Mouse (Mus musculus): ENCODE data around the gene Sox5.

Sox5 gene

GRCm38 (mm10) chr6:144716376-144716775 is 65.4 kb downstream of the Sox5 start:
- CTCF ChIA-PET: no interaction called here

GRCm38 (mm10) chr6:144711841-144712240 is 69.9 kb downstream of the Sox5 start:
- CTCF ChIA-PET: no interaction called here

- CTCF ChIA-PET: no interaction called here
These were observed 71.0 kb downstream of the Sox5 start for GRCm38 (mm10) chr6:144710816-144711215.

GRCm38 (mm10) chr6:144709614-144710180 is 72.1 kb downstream of the Sox5 start:
- CTCF ChIA-PET: no interaction called here

- CTCF ChIA-PET: no interaction called here
These were observed 73.4 kb downstream of the Sox5 start for GRCm38 (mm10) chr6:144708410-144708809.

- CTCF ChIA-PET: no interaction called here
These were observed 73.8 kb downstream of the Sox5 start for GRCm38 (mm10) chr6:144707976-144708375.

- CTCF ChIA-PET: no interaction called here
These were observed 76.8 kb downstream of the Sox5 start for GRCm38 (mm10) chr6:144704962-144705361.

- CTCF ChIA-PET: no interaction called here
These were observed 86.1 kb downstream of the Sox5 start for GRCm38 (mm10) chr6:144695660-144696059.

- CTCF ChIA-PET: interaction anchor here (0.5 kb wide), 1 partner anchor 11 kb away, joined by 3 read pairs; no protein-coding TSS in a partner anchor
These were observed 88.4 kb downstream of the Sox5 start for GRCm38 (mm10) chr6:144693211-144693899.

- CTCF ChIA-PET: no interaction called here
These were observed 90.3 kb downstream of the Sox5 start for GRCm38 (mm10) chr6:144691298-144692041.

- CTCF ChIA-PET: no interaction called here
These were observed 92.7 kb downstream of the Sox5 start for GRCm38 (mm10) chr6:144689076-144689475.

GRCm38 (mm10) chr6:144687681-144688080 is 94.1 kb downstream of the Sox5 start:
- CTCF ChIA-PET: no interaction called here

- CTCF ChIA-PET: no interaction called here
These were observed 100.6 kb downstream of the Sox5 start for GRCm38 (mm10) chr6:144681045-144681789.

GRCm38 (mm10) chr6:144677491-144678133 is 104.2 kb downstream of the Sox5 start:
- CTCF ChIA-PET: interaction anchor here (0.5 to 0.6 kb wide), 2 partner anchors 24 to 1315 kb away, joined by 3 to 5 read pairs; no protein-coding TSS in a partner anchor

GRCm38 (mm10) chr6:144675111-144675510 is 106.7 kb downstream of the Sox5 start:
- CTCF ChIA-PET: no interaction called here

- CTCF ChIA-PET: no interaction called here
These were observed 107.9 kb downstream of the Sox5 start for GRCm38 (mm10) chr6:144673906-144674305.

GRCm38 (mm10) chr6:144670433-144671167 is 111.2 kb downstream of the Sox5 start:
- CTCF ChIA-PET: no interaction called here

GRCm38 (mm10) chr6:144666617-144667016 is 115.2 kb downstream of the Sox5 start:
- CTCF ChIA-PET: no interaction called here

- CTCF ChIA-PET: interaction anchor here (0.5 kb wide), 1 partner anchor 1011 kb away, joined by 3 read pairs; no protein-coding TSS in a partner anchor
These were observed 117.0 kb downstream of the Sox5 start for GRCm38 (mm10) chr6:144664765-144665164.

- CTCF ChIA-PET: interaction anchor here (0.6 kb wide), 2 partner anchors 34 to 75 kb away, joined by 3 read pairs; no protein-coding TSS in a partner anchor
These were observed 118.2 kb downstream of the Sox5 start for GRCm38 (mm10) chr6:144663516-144664074.
